Comparison of ENCODE assay signal across 8 mouse cellular contexts in genomic region chr9:49485250-49485891, GRCm38 (mm10). TPM values are rescaled to one million over a fixed set of nuclear protein-coding genes. Genes with fewer than 3 reads are reported as not detected.
DNase-seq lines count a peak whose midpoint lies in the region; ATAC-seq and TF ChIP-seq lines count a peak whose summit lies in the region.

No protein-coding gene starts in this region.

- no peaks in the 10 kb centered on the region for H3K27me3 ChIP-seq in forebrain, postnatal 0 days (ENCODE audit: insufficient read depth, low read length)
- H3K27me3 ChIP-seq in intestine, embryonic 16.5 days (replicated peaks; ENCODE audit: control insufficient read depth, insufficient read depth, low read length) = no peaks in the 10 kb centered on the region
- no peaks in the 10 kb centered on the region for H3K27me3 ChIP-seq in lung, embryonic 14.5 days (ENCODE audit: insufficient read depth, low read length)
- peaks cover 4% of the 10 kb centered on the region; the same call in 1 of the 2 replicates for H3K27me3 ChIP-seq in neural tube, embryonic 15.5 days (replicated peaks)

- H3K4me3 ChIP-seq in forebrain, postnatal 0 days (ENCODE audit: low read depth, low read length) = peak overlapping the region; percentile 39
- peak overlapping the region; percentile 68 for H3K4me3 ChIP-seq in intestine, embryonic 16.5 days (ENCODE audit: low read length)
- peak overlapping the region; percentile 56 for H3K4me3 ChIP-seq in lung, embryonic 14.5 days (ENCODE audit: low read depth, low read length)
- H3K4me3 ChIP-seq in neural tube, embryonic 15.5 days (replicated peaks) = peak overlapping the region; percentile 47

- H3K36me3 ChIP-seq in forebrain, postnatal 0 days (ENCODE audit: insufficient read depth) = no peaks in the 10 kb centered on the region
- H3K36me3 ChIP-seq in intestine, embryonic 16.5 days (ENCODE audit: control insufficient read depth, insufficient read depth, low read length) = no peaks in the 10 kb centered on the region
- no peaks in the 10 kb centered on the region for H3K36me3 ChIP-seq in lung, embryonic 14.5 days (ENCODE audit: insufficient read depth)
- H3K36me3 ChIP-seq in neural tube, embryonic 15.5 days = no peaks in the 10 kb centered on the region

- whole genome bisulfite sequencing in forebrain, postnatal 0 days = 4% methylated on average over 21 of the region's 21 CpGs
- 5% methylated on average over 21 of the region's 21 CpGs for WGBS in intestine, embryonic 16.5 days
- 3% methylated on average over 21 of the region's 21 CpGs for WGBS in lung, embryonic 14.5 days
- WGBS in neural tube, embryonic 15.5 days = 5% methylated on average over 21 of the region's 21 CpGs

- DNase-seq in gastrocnemius, adult 18-20 months (ENCODE audit: low spot score) = peak; percentile 34
- DNase-seq in gastrocnemius, adult 8-10 months (ENCODE audit: low spot score in 2 of 2) = no peak
- DNase-seq in adrenal gland, postnatal 36 days = peak; percentile 32 to 57
- peak; percentile 75 for DNase-seq in forebrain, postnatal 0 days
- peak; percentile 83 for DNase-seq in lung, embryonic 14.5 days

- H3K4me2 ChIP-seq in forebrain, postnatal 0 days (ENCODE audit: low read depth) = peak overlapping the region; percentile 81
- H3K4me2 ChIP-seq in intestine, embryonic 16.5 days (ENCODE audit: low read depth, low read length) = peak overlapping the region; percentile 88
- H3K4me2 ChIP-seq in lung, embryonic 14.5 days = peak overlapping the region; percentile 83
- peak overlapping the region; percentile 75 for H3K4me2 ChIP-seq in neural tube, embryonic 15.5 days

- H3K9me3 ChIP-seq in forebrain, postnatal 0 days (ENCODE audit: low read length) = no peaks in the 10 kb centered on the region
- H3K9me3 ChIP-seq in intestine, embryonic 16.5 days (ENCODE audit: control insufficient read depth, low read length) = no peaks in the 10 kb centered on the region
- H3K9me3 ChIP-seq in lung, embryonic 14.5 days (ENCODE audit: low read depth, low read length) = no peaks in the 10 kb centered on the region
- H3K9me3 ChIP-seq in neural tube, embryonic 15.5 days (replicated peaks) = no peaks in the 10 kb centered on the region

- TF ChIP-seq CTCF in forebrain, postnatal 0 days (IDR thresholded peaks at IDR 0.05; ENCODE audit: low read depth) = peak; percentile 72
- TF ChIP-seq CTCF in lung, embryonic 14.5 days (IDR thresholded peaks at IDR 0.05; ENCODE audit: low read depth) = peak; percentile 70

- no peaks in the 10 kb centered on the region for H3K4me1 ChIP-seq in forebrain, postnatal 0 days (ENCODE audit: insufficient read depth)
- peaks cover 7% of the 10 kb centered on the region; the same call in 1 of the 2 replicates for H3K4me1 ChIP-seq in intestine, embryonic 16.5 days (ENCODE audit: control insufficient read depth, insufficient read depth, low read length)
- no peaks in the 10 kb centered on the region for H3K4me1 ChIP-seq in lung, embryonic 14.5 days (ENCODE audit: insufficient read depth)
- peaks cover 44% of the 10 kb centered on the region for H3K4me1 ChIP-seq in neural tube, embryonic 15.5 days

- peak overlapping the region; percentile 45 for H3K9ac ChIP-seq in forebrain, postnatal 0 days
- H3K9ac ChIP-seq in intestine, embryonic 16.5 days (ENCODE audit: low read depth, low read length) = peak overlapping the region; percentile 67
- H3K9ac ChIP-seq in lung, embryonic 14.5 days = peak overlapping the region; percentile 50
- peak overlapping the region; percentile 42 for H3K9ac ChIP-seq in neural tube, embryonic 15.5 days (replicated peaks)

- no peak overlapping the region for H3K27ac ChIP-seq in forebrain, postnatal 0 days (ENCODE audit: low read depth, low read length)
- H3K27ac ChIP-seq in intestine, embryonic 16.5 days (ENCODE audit: low read length) = no peak overlapping the region
- H3K27ac ChIP-seq in lung, embryonic 14.5 days (ENCODE audit: low read depth) = no peak overlapping the region
- 0 out of 2 replicates have a peak overlapping the region, but pooled peaks have one; percentile 51 for H3K27ac ChIP-seq in neural tube, embryonic 15.5 days (replicated peaks)

- ATAC-seq in forebrain, postnatal 0 days = peak; percentile 64
- peak; percentile 43 for ATAC-seq in intestine, embryonic 16.5 days
- ATAC-seq in lung, embryonic 14.5 days (ENCODE audit: insufficient read depth) = peak; percentile 42
- ATAC-seq in neural tube, embryonic 15.5 days (ENCODE audit: low FRiP score) = no peak; the same call in 1 of the 2 replicates
- no peak for ATAC-seq in activated CD4-positive, CD25-positive, alpha-beta regulatory T cell, adult 4 months

RNA-seq across cellular contexts. Expression of gene Ttc12, which starts 0.7 kb away (rescaled TPM):
- 1 to 10 TPM in 1 of 2 experiments, under 1 TPM in 1; 0.91 to 1.1 TPM for total RNA-seq in gastrocnemius, adult 18-20 months (2021)
- 1 to 10 TPM in 1 of 4 experiments, under 1 TPM in 3; 0.82 to 1.0 (median 0.91) TPM for total RNA-seq in gastrocnemius, adult 8-10 months (2022)
- total RNA-seq in adrenal gland, postnatal 36 days (2021) = 10 to 100 TPM; 14.6 to 16.0 TPM
- 2.6 and 3.7 TPM in 2 replicates for total RNA-seq in forebrain, postnatal 0 days (2014; rRNA removed)
- 1.2 and 2.5 TPM in 2 replicates for polyA plus RNA-seq in forebrain, postnatal 0 days (2015; fragmentation: Nextera tagmentation; extraction: Ambion mirVana)
- 0.80 and 0.87 TPM in 2 replicates for polyA plus RNA-seq in intestine, embryonic 16.5 days (2015; fragmentation: Nextera tagmentation; extraction: Ambion mirVana)
- polyA plus RNA-seq in lung, embryonic 14.5 days (2014; fragmentation: Nextera tagmentation; extraction: Ambion mirVana) = 2.1 and 3.0 TPM in 2 replicates
- polyA plus RNA-seq in neural tube, embryonic 15.5 days (2015; fragmentation: Nextera tagmentation; extraction: Ambion mirVana) = 1.8 and 2.5 TPM in 2 replicates
- polyA plus RNA-seq in activated CD4-positive, CD25-positive, alpha-beta regulatory T cell, adult 4 months (2017; shearing (Covaris generic)) = not detected

RNA-seq across cellular contexts. Expression of gene Ankk1, which starts 58.5 kb away (rescaled TPM):
- not detected for total RNA-seq in gastrocnemius, adult 18-20 months (2021)
- not detected for total RNA-seq in gastrocnemius, adult 8-10 months (2022)
- total RNA-seq in adrenal gland, postnatal 36 days (2021) = not detected
- total RNA-seq in forebrain, postnatal 0 days (2014; rRNA removed) = not detected in 2 replicates
- polyA plus RNA-seq in forebrain, postnatal 0 days (2015; fragmentation: Nextera tagmentation; extraction: Ambion mirVana) = not detected in 2 replicates
- polyA plus RNA-seq in intestine, embryonic 16.5 days (2015; fragmentation: Nextera tagmentation; extraction: Ambion mirVana) = not detected in 2 replicates
- polyA plus RNA-seq in lung, embryonic 14.5 days (2014; fragmentation: Nextera tagmentation; extraction: Ambion mirVana) = not detected in 2 replicates
- not detected in 2 replicates for polyA plus RNA-seq in neural tube, embryonic 15.5 days (2015; fragmentation: Nextera tagmentation; extraction: Ambion mirVana)
- not detected for polyA plus RNA-seq in activated CD4-positive, CD25-positive, alpha-beta regulatory T cell, adult 4 months (2017; shearing (Covaris generic))

Comparison
In these comparisons a context has a peak if more than half of its experiments do, and no peak if none do; other contexts are left out.
1. DNase-seq: peak in gastrocnemius, adult 18-20 months (single experiment), adrenal gland, postnatal 36 days (2 of 2), forebrain, postnatal 0 days (single experiment) and lung, embryonic 14.5 days (single experiment); none in gastrocnemius, adult 8-10 months (0 of 2).
2. ATAC-seq: peak in forebrain, postnatal 0 days (single experiment), intestine, embryonic 16.5 days (single experiment) and lung, embryonic 14.5 days (single experiment); none in neural tube, embryonic 15.5 days (single experiment) and activated CD4-positive, CD25-positive, alpha-beta regulatory T cell, adult 4 months (single experiment).
3. Peak in every context shown above with its lines, with median percentiles within 50 percentile points of each other: H3K4me2 ChIP-seq, H3K4me3 ChIP-seq and H3K9ac ChIP-seq.